Mouse (Mus musculus) G1E (cell line): ENCODE measurements around the gene Krtdap. TPM values are rescaled to one million over a fixed set of nuclear protein-coding genes. Genes with fewer than 3 reads are reported as not detected.
A peak's percentile ranks its signal among the peaks of the same experiment; 100 is the strongest.

ENCODE experiments used
- ATAC-seq: 2 replicates; pipeline ENCODE4 v1.8.0; 2016; ENCODE audit warnings: mild to moderate bottlenecking; ENCODE audit not compliant: insufficient number of reproducible peaks, poor library complexity, low FRiP score, severe bottlenecking; ENCODE audit errors: extremely low read depth
- DNase-seq: peaks from one replicate; pipeline ENCODE4 v3.0.0; 2012; ENCODE audit warnings: low spot score
- H3K27me3 ChIP-seq: 2 replicates; pipeline ENCODE4 v1.6.1; 2012; ENCODE audit warnings: mild to moderate bottlenecking, low read length, inconsistent platforms; ENCODE audit not compliant: insufficient read depth
- H3K36me3 ChIP-seq: replicated peaks from 2 replicates; pipeline ENCODE3; 2012; ENCODE audit warnings: mild to moderate bottlenecking, inconsistent platforms
- H3K4me1 ChIP-seq: 2 replicates; pipeline ENCODE4 v1.6.1; 2012; ENCODE audit warnings: low read depth, low read length, inconsistent platforms, mixed read lengths; ENCODE audit not compliant: insufficient read depth
- H3K4me3 ChIP-seq: 2 replicates; pipeline ENCODE4 v1.5.1; 2012; ENCODE audit warnings: low read depth, mild to moderate bottlenecking, inconsistent platforms, low read length, moderate library complexity, mixed read lengths
- H3K9me3 ChIP-seq: replicated peaks from 2 replicates; pipeline ENCODE4 v1.6.1; 2012; ENCODE audit warnings: inconsistent platforms
- CTCF ChIP-seq: IDR thresholded peaks from 2 replicates; pipeline ENCODE4 v1.5.1; 2012; ENCODE audit warnings: low read depth, low read length, inconsistent platforms, mixed read lengths
- GATA1 ChIP-seq: IDR thresholded peaks from 2 replicates; pipeline ENCODE4 v1.6.1; 2012; ENCODE audit warnings: borderline replicate concordance, low read length, inconsistent platforms, mixed read lengths
- GATA2 ChIP-seq: IDR thresholded peaks from 2 replicates; pipeline ENCODE4 v1.6.1; 2012; ENCODE audit warnings: low read depth, low read length, inconsistent platforms, borderline replicate concordance
- POLR2AphosphoS5 ChIP-seq: IDR thresholded peaks from 2 replicates; pipeline ENCODE4 v1.6.1; 2012; ENCODE audit warnings: low read depth, low read length, inconsistent platforms; ENCODE audit not compliant: insufficient replicate concordance
- TAL1 ChIP-seq: conservative IDR thresholded peaks from 2 replicates; pipeline ENCODE4 v1.6.1; 2012; ENCODE audit warnings: low read depth, low read length, inconsistent platforms, mixed read lengths
- polyA plus RNA-seq: library from polyadenylated mRNA; stranded (reverse); fragments of >175 nt; gene quantifications from 2 replicates; pipeline ENCODE4 v1.2.3, GENCODE M21; 2012
- total RNA-seq, 2 experiments: library from RNA; stranded (forward) in 1 of 2; stranded (reverse) in 1 of 2; fragments of 200-1000 nt in 1 of 2; fragments of >200 nt in 1 of 2; fragmentation: Nextera tagmentation in 1 of 2; gene quantifications; 2 replicates each; pipeline ENCODE4 v1.2.3; 2014 to 2017

Krtdap gene
- total and polyA plus RNA-seq, 3 experiments = not detected

GRCm38 (mm10) chr7:30803256-30803655 is 15.6 kb downstream of the Krtdap start:
- TF ChIP-seq POLR2AphosphoS5 (no peak), CTCF (no peak), GATA2 (no peak), GATA1 (no peak), TAL1 (no peak)
- ATAC-seq (no peak), DNase-seq (no peak)

GRCm38 (mm10) chr7:30804026-30804715 is 16.5 kb downstream of the Krtdap start:
- Histone ChIP-seq H3K27me3 (0 out of 2 replicates have a peak, but pooled peaks cover 6% of the 10 kb centered on the region), H3K4me3 (no peak overlapping the region), H3K9me3 (peaks cover 5% of the 10 kb centered on the region; the same call in 1 of the 2 replicates), H3K4me1 (no peaks in the 10 kb centered on the region), H3K36me3 (no peaks in the 10 kb centered on the region)
- DNase-seq (no peak), ATAC-seq (no peak)
- TF ChIP-seq CTCF (no peak), GATA1 (no peak), TAL1 (no peak), GATA2 (no peak), POLR2AphosphoS5 (no peak)

More at GRCm38 (mm10) chr7:30803256-30803655, 15.6 kb downstream of the Krtdap start:
- Histone ChIP-seq H3K27me3 (0 out of 2 replicates have a peak, but pooled peaks cover 4% of the 10 kb centered on the region), H3K4me1 (no peaks in the 10 kb centered on the region), H3K9me3 (peaks cover 5% of the 10 kb centered on the region; the same call in 1 of the 2 replicates), H3K36me3 (no peaks in the 10 kb centered on the region), H3K4me3 (no peak overlapping the region)

GRCm38 (mm10) chr7:30805924-30806323 is 18.2 kb downstream of the Krtdap start:
- H3K9me3 ChIP-seq = no peaks in the 10 kb centered on the region
- H3K4me1 ChIP-seq = no peaks in the 10 kb centered on the region
- H3K36me3 ChIP-seq = no peaks in the 10 kb centered on the region
- no peak for DNase-seq
- TF ChIP-seq TAL1 (no peak), POLR2AphosphoS5 (no peak), GATA1 (no peak), GATA2 (no peak), CTCF (peak; percentile 68)
- H3K27me3 ChIP-seq = 0 out of 2 replicates have a peak, but pooled peaks cover 6% of the 10 kb centered on the region
- ATAC-seq = no peak
- H3K4me3 ChIP-seq = no peak overlapping the region

- DNase-seq (no peak), ATAC-seq (no peak)
- H3K4me3 ChIP-seq = no peak overlapping the region
- H3K9me3 ChIP-seq = no peaks in the 10 kb centered on the region
- H3K4me1 ChIP-seq = no peaks in the 10 kb centered on the region
- H3K27me3 ChIP-seq = 0 out of 2 replicates have a peak, but pooled peaks cover 6% of the 10 kb centered on the region
- TF ChIP-seq GATA1 = no peak
- peak; percentile 61; the same call in 1 of the 2 replicates for TF ChIP-seq CTCF
- H3K36me3 ChIP-seq = no peaks in the 10 kb centered on the region
These were observed 22.6 kb downstream of the Krtdap start for GRCm38 (mm10) chr7:30810319-30810718.

- Histone ChIP-seq H3K9me3 (no peaks in the 10 kb centered on the region), H3K4me1 (no peaks in the 10 kb centered on the region), H3K27me3 (0 out of 2 replicates have a peak, but pooled peaks cover 6% of the 10 kb centered on the region), H3K36me3 (no peaks in the 10 kb centered on the region), H3K4me3 (no peak overlapping the region)
- no peak for DNase-seq
- no peak for ATAC-seq
- TF ChIP-seq CTCF = no peak
- no peak for TF ChIP-seq GATA1
- TF ChIP-seq GATA2 = no peak
- TF ChIP-seq TAL1 = no peak
- TF ChIP-seq POLR2AphosphoS5 = no peak
These were observed 24.1 kb downstream of the Krtdap start for GRCm38 (mm10) chr7:30811757-30812290.

DNA sequence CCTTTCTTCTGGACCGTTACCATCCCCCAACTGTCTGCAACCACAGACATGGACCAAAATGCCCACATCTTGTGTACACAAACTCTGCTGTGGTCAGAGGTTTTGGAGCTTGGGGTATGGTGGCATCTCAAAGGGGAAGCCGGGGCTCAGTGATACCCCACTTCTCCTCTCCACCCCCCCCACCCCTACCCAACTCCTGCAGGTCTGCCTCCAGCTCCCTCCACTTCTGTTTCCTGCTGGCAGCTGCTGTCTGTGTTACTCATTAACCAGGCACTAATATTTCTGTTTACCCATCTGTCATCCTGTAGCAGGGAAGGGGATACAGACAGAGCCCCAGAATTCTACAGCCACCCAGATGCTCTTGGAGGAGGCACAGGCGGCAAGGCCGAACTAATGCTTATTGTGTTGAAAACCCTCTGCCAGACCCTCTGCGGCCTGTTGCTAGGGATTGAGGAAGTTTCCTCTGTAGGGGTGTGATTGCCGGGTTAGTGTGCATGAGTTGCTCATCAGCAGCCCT is 24.7 kb downstream of the Krtdap start:
- Histone ChIP-seq H3K36me3 (no peaks in the 10 kb centered on the region), H3K9me3 (no peaks in the 10 kb centered on the region), H3K27me3 (0 out of 2 replicates have a peak, but pooled peaks cover 6% of the 10 kb centered on the region), H3K4me1 (no peaks in the 10 kb centered on the region), H3K4me3 (no peak overlapping the region)
- peak; percentile 8; the same call in 1 of the 2 replicates for ATAC-seq
- TF ChIP-seq GATA2 (no peak), TAL1 (no peak), POLR2AphosphoS5 (no peak), GATA1 (no peak), CTCF (no peak)
- DNase-seq = peak; percentile 11
